Mouse (Mus musculus): ENCODE measurements around the gene S1pr5. TPM values are rescaled to one million over a fixed set of nuclear protein-coding genes. Genes with fewer than 3 reads are reported as not detected.

Gene S1pr5
- polyA plus RNA-seq, 1 experiment from 2014 or later: 0.46 TPM

Other genes starting within 250 kb of the S1pr5 start
- 157 and 162 TPM in 2 replicates for gene Mrpl4, start 245.7 kb downstream of the S1pr5 start, polyA plus RNA-seq (2016; fragmentation: Nextera tagmentation; extraction: Ambion mirVana)
- 7.7 and 9.7 TPM in 2 replicates for gene Icam1, start 232.5 kb downstream of the S1pr5 start, polyA plus RNA-seq (2016; fragmentation: Nextera tagmentation; extraction: Ambion mirVana)
- gene Icam4, start 219.1 kb downstream of the S1pr5 start, polyA plus RNA-seq (2016; fragmentation: Nextera tagmentation; extraction: Ambion mirVana): 15.2 and 19.9 TPM in 2 replicates
- 0.06 and 0.09 TPM in 2 replicates for gene Icam5, start 216.4 kb downstream of the S1pr5 start, polyA plus RNA-seq (2016; fragmentation: Nextera tagmentation; extraction: Ambion mirVana)
- gene Zglp1, start 181.3 kb downstream of the S1pr5 start, polyA plus RNA-seq (2016; fragmentation: Nextera tagmentation; extraction: Ambion mirVana): 1.0 and 1.9 TPM in 2 replicates
- gene Gm49373, start 175.3 kb downstream of the S1pr5 start, polyA plus RNA-seq (2016; fragmentation: Nextera tagmentation; extraction: Ambion mirVana): 0.25 and 0.79 TPM in 2 replicates
- gene Fdx1l, start 174.8 kb downstream of the S1pr5 start, polyA plus RNA-seq (2016; fragmentation: Nextera tagmentation; extraction: Ambion mirVana): 64.6 and 79.5 TPM in 2 replicates
- 3.2 and 3.4 TPM in 2 replicates for gene Gm38431, start 156.4 kb downstream of the S1pr5 start, polyA plus RNA-seq (2016; fragmentation: Nextera tagmentation; extraction: Ambion mirVana)
- 76.7 and 83.9 TPM in 2 replicates for gene Raver1, start 156.4 kb downstream of the S1pr5 start, polyA plus RNA-seq (2016; fragmentation: Nextera tagmentation; extraction: Ambion mirVana)
- gene Tyk2, start 117.2 kb downstream of the S1pr5 start, polyA plus RNA-seq (2016; fragmentation: Nextera tagmentation; extraction: Ambion mirVana): 12.6 and 16.5 TPM in 2 replicates
- 286 and 333 TPM in 2 replicates for gene Cdc37, start 98.5 kb downstream of the S1pr5 start, polyA plus RNA-seq (2016; fragmentation: Nextera tagmentation; extraction: Ambion mirVana)
- 7.5 and 9.0 TPM in 2 replicates for gene Pde4a, start 82.7 kb downstream of the S1pr5 start, polyA plus RNA-seq (2016; fragmentation: Nextera tagmentation; extraction: Ambion mirVana)
- 51.4 and 52.4 TPM in 2 replicates for gene Keap1, start 9.1 kb downstream of the S1pr5 start, polyA plus RNA-seq (2016; fragmentation: Nextera tagmentation; extraction: Ambion mirVana)
- gene Atg4d, start 16.9 kb upstream of the S1pr5 start, polyA plus RNA-seq (2016; fragmentation: Nextera tagmentation; extraction: Ambion mirVana): 50.6 and 57.9 TPM in 2 replicates
- gene Kri1, start 39.5 kb upstream of the S1pr5 start, polyA plus RNA-seq (2016; fragmentation: Nextera tagmentation; extraction: Ambion mirVana): 14.5 and 21.3 TPM in 2 replicates
- 69.0 and 93.4 TPM in 2 replicates for gene Cdkn2d, start 43.0 kb upstream of the S1pr5 start, polyA plus RNA-seq (2016; fragmentation: Nextera tagmentation; extraction: Ambion mirVana)
- 2.0 and 6.1 TPM in 2 replicates for gene Ap1m2, start 63.9 kb upstream of the S1pr5 start, polyA plus RNA-seq (2016; fragmentation: Nextera tagmentation; extraction: Ambion mirVana)
- gene Slc44a2, start 72.3 kb upstream of the S1pr5 start, polyA plus RNA-seq (2016; fragmentation: Nextera tagmentation; extraction: Ambion mirVana): 69.2 and 70.4 TPM in 2 replicates
- 166 and 197 TPM in 2 replicates for gene Ilf3, start 119.4 kb upstream of the S1pr5 start, polyA plus RNA-seq (2016; fragmentation: Nextera tagmentation; extraction: Ambion mirVana)
- gene Qtrt1, start 163.4 kb upstream of the S1pr5 start, polyA plus RNA-seq (2016; fragmentation: Nextera tagmentation; extraction: Ambion mirVana): 38.9 and 51.3 TPM in 2 replicates
- 81.6 and 92.1 TPM in 2 replicates for gene Dnm2, start 176.5 kb upstream of the S1pr5 start, polyA plus RNA-seq (2016; fragmentation: Nextera tagmentation; extraction: Ambion mirVana)

Data from heart, embryonic 10.5 days (tissue).